Mouse (Mus musculus): ENCODE measurements at regions not wholly inside any gene's neighbourhood (a gene's known extent, or its start where the extent isn't known, plus 50 kb on each side); places are given as distances from the start of the nearest gene placed in this dataset.

GRCm38 (mm10) chr13:58465206-58466104 lies 62.3 kb upstream of the Hnrnpk start:
- TF ChIP-seq CTCF (conservative IDR thresholded peaks at IDR 0.05; ENCODE audit: low read length) (no peak), POU5F1 (IDR thresholded peaks at IDR 0.05; ENCODE audit: borderline replicate concordance, low read length) (no peak), NANOG (IDR thresholded peaks at IDR 0.05; ENCODE audit: borderline replicate concordance, low read length) (no peak)
